ENCODE assay signal across 19 mouse cellular contexts in genomic region chr1:138568434-138569232, GRCm38 (mm10). TPM values are rescaled to one million over a fixed set of nuclear protein-coding genes. Genes with fewer than 3 reads are reported as not detected.
DNase-seq lines count a peak whose midpoint lies in the region; ATAC-seq lines count a peak whose summit lies in the region.
"Had no signal": no experiment of that assay in that cellular context is flagged by ENCODE, and none has a peak within 500 bp of the region (broad histone marks: within the 10 kb centered on the region; RNA-seq: fewer than 3 reads in every experiment).

No protein-coding gene starts in this region.

- no peak overlapping the region for H3K4me2 ChIP-seq in forebrain, embryonic 14.5 days (ENCODE audit: low read length)
- no peak overlapping the region for H3K4me2 ChIP-seq in forebrain, embryonic 11.5 days (ENCODE audit: low read depth, low read length, severe bottlenecking)
- H3K4me2 ChIP-seq in hindbrain, embryonic 16.5 days (ENCODE audit: low read length): no peak overlapping the region
- H3K4me2 ChIP-seq: hindbrain, embryonic 13.5 days; limb, embryonic 13.5 days; neural tube, embryonic 12.5 days; stomach, embryonic 15.5 days had no signal

- H3K9me3 ChIP-seq in forebrain, embryonic 14.5 days (replicated peaks; ENCODE audit: control insufficient read depth, low read length): no peaks in the 10 kb centered on the region
- H3K9me3 ChIP-seq in forebrain, embryonic 11.5 days (ENCODE audit: control insufficient read depth, low read length): no peaks in the 10 kb centered on the region
- H3K9me3 ChIP-seq in hindbrain, embryonic 16.5 days (ENCODE audit: control insufficient read depth, low read length): no peaks in the 10 kb centered on the region
- H3K9me3 ChIP-seq in hindbrain, embryonic 10.5 days: no peaks in the 10 kb centered on the region
- H3K9me3 ChIP-seq: hindbrain, embryonic 13.5 days; limb, embryonic 13.5 days; neural tube, embryonic 12.5 days; stomach, embryonic 15.5 days had no signal

- peak; percentile 60; the same call in 1 of the 2 replicates for ATAC-seq in forebrain, embryonic 14.5 days
- ATAC-seq in forebrain, embryonic 11.5 days (replicated peaks; ENCODE audit: low FRiP score): no peak
- peak; percentile 43; the same call in 1 of the 2 replicates for ATAC-seq in hindbrain, embryonic 16.5 days
- ATAC-seq: intestine, postnatal 0 days had no signal

- H3K4me3 ChIP-seq in forebrain, embryonic 14.5 days (ENCODE audit: low read depth, low read length): no peak overlapping the region
- no peak overlapping the region for H3K4me3 ChIP-seq in forebrain, embryonic 11.5 days (ENCODE audit: low read depth, low read length)
- H3K4me3 ChIP-seq in hindbrain, embryonic 16.5 days (ENCODE audit: low read length): no peak overlapping the region
- no peak overlapping the region for H3K4me3 ChIP-seq in hindbrain, embryonic 10.5 days
- H3K4me3 ChIP-seq: erythroblast, embryonic 14.5 days; hindbrain, embryonic 13.5 days; limb, embryonic 13.5 days; neural tube, embryonic 12.5 days; stomach, embryonic 15.5 days had no signal

- DNase-seq in forebrain, embryonic 14.5 days (ENCODE audit: low spot score): peak; percentile 60
- DNase-seq in forebrain, embryonic 11.5 days (ENCODE audit: low spot score): no peak
- DNase-seq in hindbrain, embryonic 10.5 days (ENCODE audit: low spot score): no peak
- DNase-seq in left cerebral cortex, postnatal 4 days: peak; percentile 62
- no peak for DNase-seq in left cerebral cortex, adult 11 months (ENCODE audit: low spot score)
- DNase-seq in heart, adult 9 months (ENCODE audit: low spot score in 2 of 2): peak; percentile 41 to 50
- DNase-seq in frontal cortex, postnatal 25 days (ENCODE audit: low spot score in 2 of 2): no peak
- DNase-seq: adrenal gland, adult 8-10 months; lung, postnatal 14 days; spleen, adult 18-20 months; thymus, adult 2 months had no signal

- H3K4me1 ChIP-seq in forebrain, embryonic 14.5 days (ENCODE audit: control insufficient read depth, insufficient read depth, low read length): peaks cover 11% of the 10 kb centered on the region
- H3K4me1 ChIP-seq in forebrain, embryonic 11.5 days (replicated peaks; ENCODE audit: control insufficient read depth, insufficient read depth, low read length): peaks cover 9% of the 10 kb centered on the region
- peaks cover 7% of the 10 kb centered on the region for H3K4me1 ChIP-seq in hindbrain, embryonic 16.5 days (ENCODE audit: control insufficient read depth, insufficient read depth, low read depth, low read length)
- peaks cover 26% of the 10 kb centered on the region for H3K4me1 ChIP-seq in hindbrain, embryonic 10.5 days (replicated peaks)
- H3K4me1 ChIP-seq: limb, embryonic 13.5 days; stomach, embryonic 15.5 days had no signal

- H3K9ac ChIP-seq in forebrain, embryonic 14.5 days (ENCODE audit: low read length): no peak overlapping the region
- no peak overlapping the region for H3K9ac ChIP-seq in forebrain, embryonic 11.5 days (ENCODE audit: low read length)
- no peak overlapping the region for H3K9ac ChIP-seq in hindbrain, embryonic 16.5 days (ENCODE audit: low read depth, low read length)
- H3K9ac ChIP-seq: hindbrain, embryonic 13.5 days; limb, embryonic 13.5 days; neural tube, embryonic 12.5 days; stomach, embryonic 15.5 days had no signal

- 62% methylated on average over 6 of the region's 6 CpGs for whole genome bisulfite sequencing in forebrain, embryonic 14.5 days
- WGBS in forebrain, embryonic 11.5 days: 87% methylated on average over 6 of the region's 6 CpGs
- 63% methylated on average over 6 of the region's 6 CpGs for WGBS in hindbrain, embryonic 16.5 days
- WGBS in hindbrain, embryonic 10.5 days: 86% methylated on average over 6 of the region's 6 CpGs

- no peak overlapping the region; the same call in 1 of the 2 replicates for H3K27ac ChIP-seq in forebrain, embryonic 14.5 days (ENCODE audit: low read depth, low read length)
- no peak overlapping the region for H3K27ac ChIP-seq in forebrain, embryonic 11.5 days (ENCODE audit: low read depth, low read length)
- H3K27ac ChIP-seq in hindbrain, embryonic 16.5 days (ENCODE audit: low read depth, low read length): no peak overlapping the region
- H3K27ac ChIP-seq in hindbrain, embryonic 10.5 days: no peak overlapping the region; the same call in 1 of the 2 replicates
- H3K27ac ChIP-seq: hindbrain, embryonic 13.5 days; limb, embryonic 13.5 days; neural tube, embryonic 12.5 days; stomach, embryonic 15.5 days had no signal

- H3K27me3 ChIP-seq in forebrain, embryonic 14.5 days (replicated peaks; ENCODE audit: control insufficient read depth, insufficient read depth, low read length): no peaks in the 10 kb centered on the region
- no peaks in the 10 kb centered on the region for H3K27me3 ChIP-seq in forebrain, embryonic 11.5 days (ENCODE audit: control insufficient read depth, insufficient read depth, low read length)
- H3K27me3 ChIP-seq in hindbrain, embryonic 16.5 days (replicated peaks; ENCODE audit: control insufficient read depth, insufficient read depth, low read length): no peaks in the 10 kb centered on the region
- no peaks in the 10 kb centered on the region for H3K27me3 ChIP-seq in hindbrain, embryonic 10.5 days (ENCODE audit: insufficient read depth, poor library complexity, severe bottlenecking)
- H3K27me3 ChIP-seq: CH12.LX; hindbrain, embryonic 13.5 days; limb, embryonic 13.5 days; neural tube, embryonic 12.5 days; stomach, embryonic 15.5 days had no signal

- intact Hi-C loops in left cerebral cortex, postnatal 4 days (cut with DNase I): no loop called here

- no peaks in the 10 kb centered on the region for H3K36me3 ChIP-seq in forebrain, embryonic 14.5 days (ENCODE audit: control insufficient read depth, insufficient read depth, low read length)
- H3K36me3 ChIP-seq in forebrain, embryonic 11.5 days (ENCODE audit: control insufficient read depth, insufficient read depth, low read length): no peaks in the 10 kb centered on the region
- no peaks in the 10 kb centered on the region for H3K36me3 ChIP-seq in hindbrain, embryonic 16.5 days (ENCODE audit: control insufficient read depth, insufficient read depth, low read length)
- H3K36me3 ChIP-seq in hindbrain, embryonic 10.5 days: no peaks in the 10 kb centered on the region
- H3K36me3 ChIP-seq: hindbrain, embryonic 13.5 days; limb, embryonic 13.5 days; neural tube, embryonic 12.5 days; stomach, embryonic 15.5 days had no signal

RNA-seq across cellular contexts. Expression of gene Nek7, which starts 51.3 kb away (rescaled TPM):
- 12.9 and 13.6 TPM in 2 replicates for polyA plus RNA-seq in forebrain, embryonic 14.5 days (2014; fragmentation: Nextera tagmentation; extraction: Ambion mirVana)
- polyA plus RNA-seq in forebrain, embryonic 11.5 days (2014; fragmentation: Nextera tagmentation; extraction: Ambion mirVana): 28.3 and 30.7 TPM in 2 replicates
- polyA plus RNA-seq in hindbrain, embryonic 16.5 days (2015; fragmentation: Nextera tagmentation; extraction: Ambion mirVana): 10.9 and 12.3 TPM in 2 replicates
- 16.9 and 26.2 TPM in 2 replicates for polyA plus RNA-seq in hindbrain, embryonic 10.5 days (2016; fragmentation: Nextera tagmentation; extraction: Ambion mirVana)
- total RNA-seq in left cerebral cortex, postnatal 4 days (2021): 10 to 100 TPM; 10.2 to 11.5 TPM

Comparison
In these comparisons a context has a peak if more than half of its experiments do, and no peak if none do; other contexts are left out.
1. DNase-seq: peak in forebrain, embryonic 14.5 days (single experiment), left cerebral cortex, postnatal 4 days (single experiment) and heart, adult 9 months (2 of 2); none in forebrain, embryonic 11.5 days (single experiment), hindbrain, embryonic 10.5 days (single experiment), left cerebral cortex, adult 11 months (single experiment) and frontal cortex, postnatal 25 days (0 of 2).